Mouse (Mus musculus): ENCODE data around the gene Wars2.

- no peak for TF ChIP-seq CTCF (IDR thresholded peaks at IDR 0.05; ENCODE audit: low read depth, low read length)
- TF ChIP-seq POLR2A (IDR thresholded peaks at IDR 0.05; ENCODE audit: borderline replicate concordance, low read depth, low read length), result no peak
Measured at GRCm38 (mm10) chr3:99113266-99113837, 27.5 kb upstream of the Wars2 start.
